26 mouse cellular contexts compared by ENCODE assay signal in the genomic region with DNA sequence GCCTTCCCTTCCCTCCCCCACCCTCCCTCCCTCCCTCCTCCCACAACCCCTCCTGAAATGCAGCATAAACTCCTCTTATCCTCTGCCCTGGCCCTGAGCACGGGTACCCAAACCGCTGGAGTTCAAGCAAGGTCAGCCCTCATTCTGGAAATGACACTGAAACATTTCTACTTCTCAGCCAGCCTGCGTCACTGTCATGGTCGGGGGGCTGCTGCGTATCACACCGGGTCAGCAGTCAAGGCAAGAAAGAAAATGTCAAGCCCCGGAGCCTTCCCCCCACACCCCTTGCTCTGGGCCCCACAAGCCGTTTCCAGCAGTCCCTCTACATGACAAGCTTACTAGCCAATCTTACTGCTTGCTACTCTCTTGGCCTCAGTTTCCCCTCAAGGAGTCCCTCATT. TPM values are rescaled to one million over a fixed set of nuclear protein-coding genes. Genes with fewer than 3 reads are reported as not detected.
A peak's percentile ranks its signal among the peaks of the same experiment; 100 is the strongest.
DNase-seq lines count a peak whose midpoint lies in the region; ATAC-seq and TF ChIP-seq lines count a peak whose summit lies in the region.
"Had no signal": no experiment of that assay in that cellular context is flagged by ENCODE, and none has a peak within 500 bp of the region (broad histone marks: within the 10 kb centered on the region; RNA-seq: fewer than 3 reads in every experiment).

No protein-coding gene starts in this region.

- 60% methylated on average over 8 of the region's 8 CpGs for WGBS in lung, postnatal 0 days
- WGBS in intestine, embryonic 16.5 days: 44% methylated on average over 8 of the region's 8 CpGs
- 79% methylated on average over 8 of the region's 8 CpGs for WGBS in midbrain, embryonic 16.5 days

- H3K4me2 ChIP-seq in lung, postnatal 0 days (replicated peaks; ENCODE audit: low read depth, low read length): no peak overlapping the region
- no peak overlapping the region for H3K4me2 ChIP-seq in intestine, embryonic 16.5 days (ENCODE audit: low read depth, low read length)
- no peak overlapping the region for H3K4me2 ChIP-seq in midbrain, embryonic 16.5 days (ENCODE audit: low read length)
- H3K4me2 ChIP-seq: forebrain, embryonic 13.5 days; heart, embryonic 15.5 days; hindbrain, embryonic 12.5 days; lung, embryonic 14.5 days; midbrain, embryonic 12.5 days; neural tube, embryonic 12.5 days had no signal

- H3K4me1 ChIP-seq in lung, postnatal 0 days (ENCODE audit: insufficient read depth, low read depth, low read length): peaks cover 15% of the 10 kb centered on the region
- peaks cover 41% of the 10 kb centered on the region for H3K4me1 ChIP-seq in intestine, embryonic 16.5 days (ENCODE audit: control insufficient read depth, insufficient read depth, low read length)
- peaks cover 15% of the 10 kb centered on the region for H3K4me1 ChIP-seq in midbrain, embryonic 16.5 days (ENCODE audit: control insufficient read depth, insufficient read depth, low read length)

- DNase-seq in adrenal gland, postnatal 10 days: peak; percentile 50
- no peak for DNase-seq in adrenal gland, adult 18-20 months (ENCODE audit: low spot score in 2 of 2)
- no peak for DNase-seq in lung, postnatal 0 days (ENCODE audit: low spot score)
- DNase-seq in lung, postnatal 10 days: no peak
- no peak for DNase-seq in left cerebral cortex, postnatal 25 days (ENCODE audit: low spot score in 2 of 2)
- DNase-seq: cerebellum, adult 18-20 months; cerebellum, postnatal 10 days; heart, postnatal 36 days; kidney, postnatal 36 days; left cerebral cortex, postnatal 4 days; right cerebral cortex, adult 18-20 months; right cerebral cortex, postnatal 4 days had no signal

- no peak for TF ChIP-seq CTCF in lung, postnatal 0 days (IDR thresholded peaks at IDR 0.05)

- H3K27me3 ChIP-seq in lung, postnatal 0 days (replicated peaks; ENCODE audit: insufficient read depth, low read length): no peaks in the 10 kb centered on the region
- H3K27me3 ChIP-seq in intestine, embryonic 16.5 days (replicated peaks; ENCODE audit: control insufficient read depth, insufficient read depth, low read length): no peaks in the 10 kb centered on the region
- no peaks in the 10 kb centered on the region for H3K27me3 ChIP-seq in midbrain, embryonic 16.5 days (ENCODE audit: control insufficient read depth, insufficient read depth, low read depth, low read length)
- H3K27me3 ChIP-seq: forebrain, embryonic 13.5 days; heart, embryonic 15.5 days; hindbrain, embryonic 12.5 days; midbrain, embryonic 12.5 days; neural tube, embryonic 12.5 days; Patski had no signal

- intact Hi-C loops in left cerebral cortex, postnatal 25 days (cut with DNase I): no loop called here

- H3K9ac ChIP-seq in lung, postnatal 0 days (replicated peaks; ENCODE audit: low read depth): no peak overlapping the region
- H3K9ac ChIP-seq in intestine, embryonic 16.5 days (ENCODE audit: low read depth, low read length): 0 out of 2 replicates have a peak overlapping the region, but pooled peaks have one; percentile 21
- no peak overlapping the region for H3K9ac ChIP-seq in midbrain, embryonic 16.5 days (ENCODE audit: low read depth, low read length)
- H3K9ac ChIP-seq: forebrain, embryonic 13.5 days; heart, embryonic 15.5 days; hindbrain, embryonic 12.5 days; liver, embryonic 14.5 days; midbrain, embryonic 12.5 days; neural tube, embryonic 12.5 days had no signal

- TF ChIP-seq EP300 in lung, postnatal 0 days (IDR thresholded peaks at IDR 0.05): no peak

- no peaks in the 10 kb centered on the region for H3K36me3 ChIP-seq in lung, postnatal 0 days (ENCODE audit: insufficient read depth, low read length)
- no peaks in the 10 kb centered on the region for H3K36me3 ChIP-seq in intestine, embryonic 16.5 days (ENCODE audit: control insufficient read depth, insufficient read depth, low read length)
- no peaks in the 10 kb centered on the region for H3K36me3 ChIP-seq in midbrain, embryonic 16.5 days (ENCODE audit: control insufficient read depth, insufficient read depth, low read length)
- H3K36me3 ChIP-seq: heart, embryonic 15.5 days; hindbrain, embryonic 12.5 days; midbrain, embryonic 12.5 days; neural tube, embryonic 12.5 days had no signal

- peak overlapping the region; percentile 79; the same call in 1 of the 2 replicates for H3K27ac ChIP-seq in lung, postnatal 0 days (ENCODE audit: low read length)
- peak overlapping the region; percentile 87; the same call in 1 of the 2 replicates for H3K27ac ChIP-seq in intestine, embryonic 16.5 days (ENCODE audit: low read length)
- H3K27ac ChIP-seq in midbrain, embryonic 16.5 days (ENCODE audit: low read length): no peak overlapping the region
- H3K27ac ChIP-seq: forebrain, embryonic 13.5 days; hindbrain, embryonic 12.5 days; hindbrain, postnatal 0 days; liver, embryonic 14.5 days; midbrain, embryonic 12.5 days; neural tube, embryonic 12.5 days had no signal

- ATAC-seq in lung, postnatal 0 days: no peak
- no peak for ATAC-seq in intestine, embryonic 16.5 days
- no peak for ATAC-seq in midbrain, embryonic 16.5 days
- ATAC-seq: forebrain, embryonic 13.5 days; hindbrain, postnatal 0 days; Patski had no signal

- no peak overlapping the region for H3K4me3 ChIP-seq in lung, postnatal 0 days (ENCODE audit: low read depth, low read length)
- H3K4me3 ChIP-seq in intestine, embryonic 16.5 days (ENCODE audit: low read length): no peak overlapping the region
- no peak overlapping the region for H3K4me3 ChIP-seq in midbrain, embryonic 16.5 days (ENCODE audit: low read depth, low read length)
- H3K4me3 ChIP-seq: forebrain, embryonic 13.5 days; heart, embryonic 15.5 days; hindbrain, embryonic 12.5 days; layer of hippocampus, adult 2 months; megakaryocyte, embryonic 14.5 days; midbrain, embryonic 12.5 days; neural tube, embryonic 12.5 days had no signal

- H3K9me3 ChIP-seq in lung, postnatal 0 days (ENCODE audit: low read length): no peaks in the 10 kb centered on the region
- H3K9me3 ChIP-seq in intestine, embryonic 16.5 days (ENCODE audit: control insufficient read depth, low read length): no peaks in the 10 kb centered on the region
- no peaks in the 10 kb centered on the region for H3K9me3 ChIP-seq in midbrain, embryonic 16.5 days (replicated peaks; ENCODE audit: control insufficient read depth, low read length, poor library complexity, severe bottlenecking)
- H3K9me3 ChIP-seq: forebrain, embryonic 13.5 days; heart, embryonic 15.5 days; hindbrain, embryonic 12.5 days; midbrain, embryonic 12.5 days; neural tube, embryonic 12.5 days had no signal

RNA-seq across cellular contexts. Expression of a gene that starts 2.6 kb away (rescaled TPM):
- 1,000 to 10,000 TPM in 1 of 2 experiments, 100 to 1,000 TPM in 1; 940 to 1,609 TPM for total RNA-seq in adrenal gland, postnatal 10 days (2021)
- 1,000 to 10,000 TPM; 1,196 to 1,991 TPM for total RNA-seq in adrenal gland, adult 18-20 months (2021)
- 292 and 310 TPM in 2 replicates for polyA plus RNA-seq in lung, postnatal 0 days (2015; fragmentation: Nextera tagmentation; extraction: Ambion mirVana)
- polyA plus RNA-seq in intestine, embryonic 16.5 days (2015; fragmentation: Nextera tagmentation; extraction: Ambion mirVana): 129 and 131 TPM in 2 replicates
- polyA plus RNA-seq in midbrain, embryonic 16.5 days (2015; fragmentation: Nextera tagmentation; extraction: Ambion mirVana): 108 and 112 TPM in 2 replicates
- total RNA-seq in left cerebral cortex, postnatal 25 days (2021): 100 to 1,000 TPM; 135 to 144 TPM

RNA-seq across cellular contexts. Expression of a gene that starts 28.7 kb away (rescaled TPM):
- total RNA-seq in adrenal gland, postnatal 10 days (2021): 1 to 10 TPM; 1.2 to 1.5 TPM
- total RNA-seq in adrenal gland, adult 18-20 months (2021): under 1 TPM; 0.63 to 0.83 TPM
- polyA plus RNA-seq in lung, postnatal 0 days (2015; fragmentation: Nextera tagmentation; extraction: Ambion mirVana): 0.12 and 0.15 TPM in 2 replicates
- 0.04 and 0.05 TPM in 2 replicates for polyA plus RNA-seq in intestine, embryonic 16.5 days (2015; fragmentation: Nextera tagmentation; extraction: Ambion mirVana)
- not detected in 2 replicates for polyA plus RNA-seq in midbrain, embryonic 16.5 days (2015; fragmentation: Nextera tagmentation; extraction: Ambion mirVana)
- 1 to 10 TPM; 1.1 to 1.2 TPM for total RNA-seq in left cerebral cortex, postnatal 25 days (2021)
- total RNA-seq: MEL had no signal
- polyA plus RNA-seq: forebrain, embryonic 13.5 days; midbrain, embryonic 12.5 days; neural tube, embryonic 12.5 days had no signal

RNA-seq across cellular contexts. Expression of a gene that starts 29.8 kb away (rescaled TPM):
- total RNA-seq in adrenal gland, postnatal 10 days (2021): 1 to 10 TPM; 7.3 to 8.8 TPM
- total RNA-seq in adrenal gland, adult 18-20 months (2021): 1 to 10 TPM; 3.2 to 4.3 TPM
- polyA plus RNA-seq in lung, postnatal 0 days (2015; fragmentation: Nextera tagmentation; extraction: Ambion mirVana): 9.7 and 9.9 TPM in 2 replicates
- polyA plus RNA-seq in intestine, embryonic 16.5 days (2015; fragmentation: Nextera tagmentation; extraction: Ambion mirVana): 27.0 and 29.1 TPM in 2 replicates
- 8.0 and 9.0 TPM in 2 replicates for polyA plus RNA-seq in midbrain, embryonic 16.5 days (2015; fragmentation: Nextera tagmentation; extraction: Ambion mirVana)
- total RNA-seq in left cerebral cortex, postnatal 25 days (2021): 10 to 100 TPM; 17.2 to 18.9 TPM

RNA-seq across cellular contexts. Expression of a gene that starts 48.2 kb away (rescaled TPM):
- total RNA-seq in adrenal gland, postnatal 10 days (2021): 10 to 100 TPM; 38.5 to 58.6 TPM
- 10 to 100 TPM; 41.1 to 78.7 TPM for total RNA-seq in adrenal gland, adult 18-20 months (2021)
- polyA plus RNA-seq in lung, postnatal 0 days (2015; fragmentation: Nextera tagmentation; extraction: Ambion mirVana): 64.2 and 64.6 TPM in 2 replicates
- polyA plus RNA-seq in intestine, embryonic 16.5 days (2015; fragmentation: Nextera tagmentation; extraction: Ambion mirVana): 48.6 and 50.0 TPM in 2 replicates
- 49.5 and 52.1 TPM in 2 replicates for polyA plus RNA-seq in midbrain, embryonic 16.5 days (2015; fragmentation: Nextera tagmentation; extraction: Ambion mirVana)
- total RNA-seq in left cerebral cortex, postnatal 25 days (2021): 10 to 100 TPM; 55.1 to 59.6 TPM

RNA-seq across cellular contexts. Expression of a gene that starts 51.5 kb away (rescaled TPM):
- total RNA-seq in adrenal gland, postnatal 10 days (2021): 100 to 1,000 TPM; 119 to 129 TPM
- total RNA-seq in adrenal gland, adult 18-20 months (2021): 100 to 1,000 TPM; 105 to 110 TPM
- polyA plus RNA-seq in lung, postnatal 0 days (2015; fragmentation: Nextera tagmentation; extraction: Ambion mirVana): 33.4 and 37.2 TPM in 2 replicates
- polyA plus RNA-seq in intestine, embryonic 16.5 days (2015; fragmentation: Nextera tagmentation; extraction: Ambion mirVana): 23.4 and 26.3 TPM in 2 replicates
- polyA plus RNA-seq in midbrain, embryonic 16.5 days (2015; fragmentation: Nextera tagmentation; extraction: Ambion mirVana): 16.6 and 16.7 TPM in 2 replicates
- total RNA-seq in left cerebral cortex, postnatal 25 days (2021): 10 to 100 TPM; 18.0 to 24.7 TPM

Comparison
In these comparisons a context has a peak if more than half of its experiments do, and no peak if none do; other contexts are left out.
1. RNA of a gene that starts 2.6 kb away (total RNA-seq): 1,196 to 1,991 TPM in adrenal gland, adult 18-20 months and 940 to 1,609 TPM in adrenal gland, postnatal 10 days; 135 to 144 TPM in left cerebral cortex, postnatal 25 days; every median in the first group is over 4 times any median in the second.